Mouse (Mus musculus): Measurements from ENCODE around the gene Ctdnep1.
A peak's percentile ranks its signal among the peaks of the same experiment; 100 is the strongest.
"Not testable (repeated sequence)": the region's sequence is repeated elsewhere in the genome, so short reads cannot be mapped to it uniquely, and the experiment has no call there.

Gene Ctdnep1

GRCm38 (mm10) chr11:69950807-69951459, 30.0 kb upstream of the Ctdnep1 start:
- DNase-seq (ENCODE audit: low spot score in 2 of 2): no peak

GRCm38 (mm10) chr11:69952274-69952673, 28.7 kb upstream of the Ctdnep1 start:
- no peak for DNase-seq (ENCODE audit: low spot score in 2 of 2)

- no peak for DNase-seq (ENCODE audit: low spot score in 2 of 2)
Observed at GRCm38 (mm10) chr11:69953267-69953915, 27.6 kb upstream of the Ctdnep1 start.

GRCm38 (mm10) chr11:69955618-69956017, 25.3 kb upstream of the Ctdnep1 start:
- DNase-seq (ENCODE audit: low spot score in 2 of 2): not testable (repeated sequence)

GRCm38 (mm10) chr11:69956218-69956617, 24.7 kb upstream of the Ctdnep1 start:
- DNase-seq (ENCODE audit: low spot score in 2 of 2): no peak

- no peak for DNase-seq (ENCODE audit: low spot score in 2 of 2)
Observed at GRCm38 (mm10) chr11:69960616-69961015, 20.3 kb upstream of the Ctdnep1 start.

GRCm38 (mm10) chr11:69961841-69962240, 19.1 kb upstream of the Ctdnep1 start:
- no peak for DNase-seq (ENCODE audit: low spot score in 2 of 2)

- DNase-seq (ENCODE audit: low spot score in 2 of 2): no peak
Observed at GRCm38 (mm10) chr11:69964650-69965270, 16.2 kb upstream of the Ctdnep1 start, which contains the start of gene Cldn7. Gene Cldn7, plus strand, starts transcription at chr11:69964779.

GRCm38 (mm10) chr11:69965271-69966005, 15.5 kb upstream of the Ctdnep1 start:
- peak in 1 of 2 experiments; percentile 58 for DNase-seq (ENCODE audit: low spot score in 2 of 2)

GRCm38 (mm10) chr11:69966006-69966859, 14.7 kb upstream of the Ctdnep1 start:
- peak in 1 of 2 experiments; percentile 45 for DNase-seq (ENCODE audit: low spot score in 2 of 2)

- DNase-seq (ENCODE audit: low spot score in 2 of 2): no peak
Observed at GRCm38 (mm10) chr11:69966860-69967517, 14.0 kb upstream of the Ctdnep1 start.

GRCm38 (mm10) chr11:69968793-69969192, 12.2 kb upstream of the Ctdnep1 start:
- no peak for DNase-seq (ENCODE audit: low spot score in 2 of 2)

- DNase-seq (ENCODE audit: low spot score in 2 of 2): no peak
Observed at GRCm38 (mm10) chr11:69970222-69970621, 10.7 kb upstream of the Ctdnep1 start.

- DNase-seq (ENCODE audit: low spot score in 2 of 2): no peak
Observed at GRCm38 (mm10) chr11:69970775-69971174, 10.2 kb upstream of the Ctdnep1 start.

- DNase-seq (ENCODE audit: low spot score in 2 of 2): no peak
Observed at GRCm38 (mm10) chr11:69974907-69975306, 6.0 kb upstream of the Ctdnep1 start.

GRCm38 (mm10) chr11:69976271-69976670, 4.7 kb upstream of the Ctdnep1 start:
- DNase-seq (ENCODE audit: low spot score in 2 of 2): no peak

- DNase-seq (ENCODE audit: low spot score in 2 of 2): no peak
Observed at GRCm38 (mm10) chr11:69979827-69980195, 1.1 kb upstream of the Ctdnep1 start.

GRCm38 (mm10) chr11:69980196-69981140, 488 bp upstream of the Ctdnep1 start:
- peak; percentile 97 to 98 for DNase-seq (ENCODE audit: low spot score in 2 of 2)

GRCm38 (mm10) chr11:69982225-69982624, 1.3 kb downstream of the Ctdnep1 start, which contains the start of gene Elp5:
Gene Elp5, minus strand, starts transcription at chr11:69982517.
- DNase-seq (ENCODE audit: low spot score in 2 of 2): no peak

GRCm38 (mm10) chr11:69982877-69983276, 1.9 kb downstream of the Ctdnep1 start:
- DNase-seq (ENCODE audit: low spot score in 2 of 2): no peak

Data from urinary bladder, postnatal 4 days (tissue).